7 mouse cellular contexts compared by ENCODE assay signal in the genomic region with DNA sequence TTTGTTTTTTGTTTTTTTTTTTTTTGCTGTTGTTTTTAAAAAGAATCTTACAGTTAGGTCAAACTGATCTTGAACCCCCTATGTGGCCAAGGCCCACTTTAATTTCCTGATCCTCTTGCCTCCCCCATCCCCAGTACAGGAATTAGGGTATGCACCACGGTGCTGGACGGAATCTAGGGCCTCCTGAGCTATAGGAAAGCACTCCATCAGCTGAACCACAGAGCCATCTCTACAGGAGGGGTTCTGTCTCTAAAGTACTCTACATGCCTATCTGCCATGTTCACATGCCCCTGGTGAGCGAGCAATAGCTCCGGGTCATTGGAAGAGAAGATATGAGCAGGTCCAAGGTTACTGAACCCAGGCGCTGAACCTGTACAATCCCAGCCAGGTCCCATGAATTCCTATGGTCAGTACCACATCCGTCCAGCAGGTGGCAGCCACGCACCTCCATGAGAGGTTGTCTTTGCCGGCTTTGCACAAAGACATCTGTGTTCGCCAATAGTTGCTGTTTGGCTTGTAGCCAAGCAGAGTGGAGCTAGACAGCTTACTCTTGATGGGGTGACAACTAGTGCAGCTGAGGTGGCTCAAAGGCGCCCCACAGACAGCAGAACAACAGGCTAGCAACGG.
A peak's percentile ranks its signal among the peaks of the same experiment; 100 is the strongest.
DNase-seq lines count a peak whose midpoint lies in the region; ATAC-seq lines count a peak whose summit lies in the region.

No protein-coding gene starts in this region.

- peak; percentile 85 for DNase-seq in adrenal gland, adult 2 months
- peak; percentile 97 for DNase-seq in embryo, embryonic 10.5 days (ENCODE audit: low spot score)
- DNase-seq in gastrocnemius, postnatal 25 days = peak; percentile 67
- DNase-seq in left cerebral cortex, postnatal 14 days (ENCODE audit: low spot score in 2 of 2) = peak; percentile 95
- DNase-seq in spleen, adult 12 weeks (ENCODE audit: low spot score) = peak; percentile 62

- H3K27ac ChIP-seq in intestine, embryonic 15.5 days = no peak overlapping the region
- peak overlapping the region; percentile 45; the same call in 1 of the 2 replicates for H3K27ac ChIP-seq in midbrain, embryonic 13.5 days

- H3K4me1 ChIP-seq in intestine, embryonic 15.5 days (replicated peaks) = peaks cover 5% of the 10 kb centered on the region; the same call in 1 of the 2 replicates
- H3K4me1 ChIP-seq in midbrain, embryonic 13.5 days (replicated peaks) = peaks cover 4% of the 10 kb centered on the region; the same call in 1 of the 2 replicates

- no peaks in the 10 kb centered on the region for H3K9me3 ChIP-seq in intestine, embryonic 15.5 days
- no peaks in the 10 kb centered on the region for H3K9me3 ChIP-seq in midbrain, embryonic 13.5 days

- no peaks in the 10 kb centered on the region for H3K36me3 ChIP-seq in intestine, embryonic 15.5 days
- H3K36me3 ChIP-seq in midbrain, embryonic 13.5 days = no peaks in the 10 kb centered on the region

- intact Hi-C loops in left cerebral cortex, postnatal 14 days (cut with DNase I) = loop anchor here (1.0 to 10.0 kb wide), 2 partner anchors 91 to 314 kb away; no protein-coding TSS in a partner anchor

- no peak overlapping the region for H3K4me2 ChIP-seq in intestine, embryonic 15.5 days (replicated peaks)
- no peak overlapping the region for H3K4me2 ChIP-seq in midbrain, embryonic 13.5 days (replicated peaks)

- 14% methylated on average over 11 of the region's 11 CpGs for whole genome bisulfite sequencing in intestine, embryonic 15.5 days
- WGBS in midbrain, embryonic 13.5 days = 14% methylated on average over 11 of the region's 11 CpGs

- H3K27me3 ChIP-seq in intestine, embryonic 15.5 days (replicated peaks) = no peaks in the 10 kb centered on the region
- peaks cover 3% of the 10 kb centered on the region; the same call in 1 of the 2 replicates for H3K27me3 ChIP-seq in midbrain, embryonic 13.5 days

- H3K4me3 ChIP-seq in intestine, embryonic 15.5 days (replicated peaks) = no peak overlapping the region
- no peak overlapping the region for H3K4me3 ChIP-seq in midbrain, embryonic 13.5 days (replicated peaks)

- H3K9ac ChIP-seq in intestine, embryonic 15.5 days = no peak overlapping the region
- no peak overlapping the region for H3K9ac ChIP-seq in midbrain, embryonic 13.5 days (replicated peaks)

- peak; percentile 90 for ATAC-seq in intestine, embryonic 15.5 days
- peak; percentile 95 for ATAC-seq in midbrain, embryonic 13.5 days
